Mouse (Mus musculus): Measurements from ENCODE around the gene Fcer1g.

Gene Fcer1g

GRCm38 (mm10) chr1:171265971-171266744 lies 32.0 kb upstream of the Fcer1g start:
- WGBS: 55% methylated on average over 4 of the region's 4 CpGs

DNA sequence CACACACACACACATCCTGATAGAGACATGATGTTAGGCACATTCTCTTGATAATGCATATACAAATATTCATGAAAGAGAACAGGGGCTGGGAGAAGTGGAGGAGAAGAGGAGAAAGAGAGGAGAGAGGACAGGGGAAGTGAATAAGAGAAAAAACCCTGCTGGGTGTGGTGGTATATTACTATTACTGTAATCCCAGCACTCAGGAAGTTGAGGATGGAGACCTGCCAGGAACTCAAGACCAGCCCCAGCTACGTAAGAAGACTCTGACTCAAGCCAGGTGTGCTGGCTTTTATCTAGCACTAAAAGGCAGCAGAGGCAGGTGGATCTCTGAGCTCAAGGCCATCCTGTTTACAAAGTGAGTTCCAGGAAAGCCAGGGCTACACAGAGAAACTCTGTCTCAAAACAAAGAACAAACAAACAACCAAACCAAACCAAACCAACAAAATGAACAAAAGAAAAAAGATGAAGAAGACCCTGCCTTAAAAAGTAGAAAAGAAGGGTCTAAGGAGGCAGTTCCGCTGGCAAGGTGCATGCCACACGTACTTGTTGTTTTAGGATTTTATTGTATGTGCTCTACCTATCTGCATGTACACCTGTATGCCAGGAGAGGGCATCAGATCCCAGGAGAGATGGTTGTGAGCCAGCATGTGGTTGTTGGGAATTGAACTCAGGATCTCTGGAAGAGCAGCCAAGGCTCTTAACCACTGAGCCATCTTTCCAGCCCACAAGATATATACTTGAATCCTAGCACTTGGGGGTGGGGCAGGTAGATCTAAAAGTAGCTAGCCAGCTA lies 29.7 kb upstream of the Fcer1g start:
- WGBS: 66% methylated on average over 3 of the region's 3 CpGs

GRCm38 (mm10) chr1:171263185-171263611 lies 29.0 kb upstream of the Fcer1g start:
- WGBS: 0% methylated on average over 2 of the region's 2 CpGs

GRCm38 (mm10) chr1:171262594-171263130 lies 28.5 kb upstream of the Fcer1g start:
- WGBS: 2% methylated on average over 8 of the region's 8 CpGs

DNA sequence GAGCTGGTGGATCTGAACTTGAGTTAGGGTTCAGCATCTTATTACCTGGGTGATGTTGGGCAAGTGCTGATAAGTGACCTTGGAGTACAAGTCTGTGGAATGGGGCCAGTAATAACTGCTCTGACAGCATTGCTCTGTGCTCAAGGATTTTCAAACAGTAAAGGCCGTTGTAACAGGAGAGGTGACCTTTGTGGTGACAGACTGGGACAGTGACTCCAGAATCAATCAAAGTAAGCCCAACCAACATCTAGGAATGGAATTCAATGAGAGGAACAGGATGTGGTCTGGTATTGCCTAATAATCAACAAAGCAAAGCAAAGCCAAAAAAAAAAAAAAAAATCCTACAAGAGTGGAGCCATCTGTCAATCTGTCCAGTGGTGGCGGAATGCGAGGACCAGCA lies 26.2 kb upstream of the Fcer1g start:
- 81% methylated on average over 3 of the region's 3 CpGs for WGBS

DNA sequence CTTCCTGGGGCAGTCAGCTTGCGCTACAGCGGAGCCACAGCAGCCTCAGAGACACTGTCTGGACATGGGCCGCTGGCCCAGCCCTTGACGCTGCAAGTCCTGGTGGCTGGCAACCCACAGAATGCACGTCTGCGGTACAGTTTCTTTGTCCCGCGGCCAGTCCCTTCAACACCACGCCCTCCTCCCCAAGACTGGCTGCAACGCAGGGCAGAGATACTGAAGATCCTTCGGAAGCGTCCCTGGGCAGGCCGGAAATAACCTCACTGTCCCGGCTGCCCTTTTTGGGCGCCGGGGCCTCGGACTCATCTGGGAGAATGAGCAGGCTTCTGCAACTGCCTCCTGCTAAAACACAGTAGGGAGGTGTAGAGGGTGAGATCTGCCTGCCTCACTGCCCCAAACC lies 24.8 kb upstream of the Fcer1g start:
- 88% methylated on average over 17 of the region's 17 CpGs for WGBS

DNA sequence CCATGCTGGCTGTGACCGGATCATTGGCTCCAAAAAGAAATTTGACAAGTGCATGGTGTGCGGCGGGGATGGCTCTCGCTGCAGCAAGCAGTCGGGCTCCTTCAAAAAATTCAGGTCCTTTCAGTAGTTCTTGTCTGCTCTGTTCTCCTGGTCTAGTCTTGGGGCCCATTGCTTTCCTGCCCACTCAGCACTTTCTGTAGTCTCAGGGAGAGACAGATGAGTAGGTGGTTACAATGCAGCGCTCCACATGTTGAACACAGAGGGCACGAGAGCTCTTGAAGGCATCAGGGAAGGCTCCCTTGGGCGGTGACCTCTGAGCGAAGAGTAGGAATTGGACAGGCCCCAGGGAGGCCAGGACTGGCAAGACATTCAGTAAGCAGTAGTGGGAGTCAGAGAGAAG lies 23.6 kb upstream of the Fcer1g start:
- WGBS: 79% methylated on average over 9 of the region's 9 CpGs

DNA sequence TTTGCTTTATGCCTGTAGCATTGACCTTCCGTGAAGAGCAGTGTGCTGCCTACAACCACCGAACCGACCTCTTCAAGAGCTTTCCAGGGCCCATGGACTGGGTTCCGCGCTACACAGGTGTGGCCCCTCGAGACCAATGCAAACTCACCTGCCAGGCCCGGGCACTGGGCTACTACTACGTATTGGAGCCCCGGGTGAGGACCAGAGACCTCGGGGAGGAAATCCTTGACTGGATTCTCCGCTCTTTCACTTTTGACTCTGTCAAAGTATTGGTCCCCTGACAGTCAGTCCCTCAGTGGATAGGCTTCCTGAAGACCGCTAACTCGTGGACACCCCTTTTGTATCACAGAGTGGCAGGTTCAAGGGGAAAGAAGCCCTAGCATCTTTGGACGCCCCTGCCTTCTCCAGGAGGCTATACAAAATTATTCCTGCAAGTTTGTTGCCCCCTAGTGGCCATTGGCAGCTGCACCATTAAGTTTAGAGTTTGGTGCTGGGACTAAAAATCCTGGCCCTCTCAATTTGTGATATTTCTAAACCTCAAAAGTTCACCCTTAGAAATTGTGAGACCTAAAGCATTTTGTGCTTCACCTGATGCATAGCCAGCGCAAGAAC lies 22.9 kb upstream of the Fcer1g start:
- 64% methylated on average over 15 of the region's 15 CpGs for WGBS

GRCm38 (mm10) chr1:171256095-171256818 lies 22.1 kb upstream of the Fcer1g start:
- WGBS: 88% methylated on average over 24 of the region's 24 CpGs

DNA sequence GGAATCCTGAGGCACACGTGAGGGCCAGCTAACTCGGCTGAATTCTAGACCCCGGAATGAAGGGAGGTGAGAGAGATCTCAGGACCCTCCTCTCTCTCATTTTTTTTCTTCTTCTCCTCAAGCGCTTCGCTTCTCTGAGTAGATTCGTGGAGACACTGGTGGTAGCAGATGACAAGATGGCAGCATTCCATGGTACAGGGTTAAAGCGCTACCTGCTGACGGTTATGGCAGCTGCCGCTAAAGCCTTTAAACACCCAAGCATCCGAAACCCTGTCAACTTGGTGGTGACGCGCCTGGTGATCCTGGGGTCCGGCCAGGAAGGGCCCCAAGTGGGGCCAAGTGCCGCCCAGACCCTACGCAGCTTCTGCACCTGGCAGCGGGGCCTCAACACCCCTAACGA lies 18.2 kb upstream of the Fcer1g start:
- WGBS: 64% methylated on average over 17 of the region's 17 CpGs

DNA sequence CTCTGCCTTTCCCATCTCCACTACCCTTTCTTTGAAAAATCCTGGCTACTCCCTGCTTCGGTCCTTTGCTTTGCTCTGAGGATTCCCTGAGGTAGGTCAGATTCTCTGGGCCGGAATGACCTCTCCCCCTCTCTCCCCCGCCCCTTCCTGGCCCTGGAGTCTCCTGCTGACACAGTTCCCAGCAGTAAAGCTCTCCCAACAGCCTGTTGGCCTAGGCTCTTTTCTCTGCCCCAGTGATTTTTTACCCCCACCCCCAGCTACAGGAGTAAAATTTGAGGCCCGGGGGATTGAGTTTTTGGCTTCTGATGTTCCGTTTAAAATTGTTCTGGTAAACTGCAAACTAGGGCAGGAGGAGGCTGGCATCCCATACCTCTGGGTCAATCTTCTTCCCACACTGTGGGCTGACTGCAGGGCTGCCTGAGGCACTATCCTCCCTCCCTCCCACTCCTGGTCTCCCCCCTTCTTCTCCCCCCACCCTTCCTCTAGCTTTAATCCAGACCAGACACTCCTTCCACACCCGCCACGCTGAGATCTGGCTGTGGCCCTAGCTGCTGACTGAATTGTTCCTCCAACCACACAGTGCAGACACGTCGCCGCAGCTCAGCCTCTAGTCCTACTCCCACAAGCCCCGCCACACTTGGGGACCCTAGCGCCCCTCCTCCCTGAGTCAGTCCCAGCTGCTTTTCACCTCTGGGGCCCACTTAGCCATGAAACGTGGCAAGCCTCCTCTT lies 17.6 kb upstream of the Fcer1g start:
- WGBS: 18% methylated on average over 13 of the region's 13 CpGs

DNA sequence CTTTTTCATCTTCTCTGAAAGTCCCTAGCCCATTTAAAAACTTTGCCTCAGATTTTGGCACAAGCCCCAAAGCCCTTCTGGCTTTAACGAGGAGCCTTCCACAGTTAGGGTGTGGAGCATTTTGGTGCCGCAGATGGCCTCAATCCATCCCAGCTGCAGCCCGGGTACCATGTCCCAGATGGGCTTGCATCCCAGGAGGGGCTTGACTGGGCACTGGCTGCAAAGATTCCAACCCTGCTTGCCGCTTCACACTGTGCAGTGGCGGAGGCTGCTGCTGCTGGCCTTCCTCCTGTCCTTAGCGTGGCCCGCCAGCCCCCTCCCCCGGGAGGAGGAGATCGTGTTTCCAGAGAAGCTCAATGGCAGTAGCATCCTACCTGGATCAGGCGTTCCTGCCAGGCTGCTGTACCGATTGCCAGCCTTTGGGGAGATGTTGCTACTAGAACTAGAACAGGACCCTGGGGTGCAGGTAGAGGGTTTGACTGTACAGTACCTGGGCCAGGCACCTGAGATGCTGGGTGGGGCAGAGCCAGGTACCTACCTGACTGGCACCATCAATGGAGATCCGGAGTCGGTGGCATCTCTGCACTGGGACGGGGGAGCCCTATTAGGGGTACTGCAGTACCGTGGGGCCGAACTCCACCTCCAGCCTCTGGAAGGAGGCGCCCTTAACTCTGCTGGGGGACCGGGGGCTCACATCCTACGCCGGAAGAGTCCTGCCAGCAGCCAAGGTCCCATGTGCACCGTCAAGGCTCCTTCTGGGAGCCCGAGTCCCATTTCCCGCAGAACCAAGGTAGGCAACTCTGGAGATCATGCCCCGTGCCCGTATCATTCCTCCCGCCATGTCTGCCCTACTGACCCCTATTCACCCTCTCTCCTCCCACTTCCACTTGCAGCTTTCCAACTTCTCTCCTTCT lies 16.8 kb upstream of the Fcer1g start, which contains the start of gene Ndufs2:
Gene Ndufs2, minus strand, starts transcription at position 709 of the 914 bp plus-strand sequence.
- 21% methylated on average over 26 of the region's 26 CpGs for WGBS

DNA sequence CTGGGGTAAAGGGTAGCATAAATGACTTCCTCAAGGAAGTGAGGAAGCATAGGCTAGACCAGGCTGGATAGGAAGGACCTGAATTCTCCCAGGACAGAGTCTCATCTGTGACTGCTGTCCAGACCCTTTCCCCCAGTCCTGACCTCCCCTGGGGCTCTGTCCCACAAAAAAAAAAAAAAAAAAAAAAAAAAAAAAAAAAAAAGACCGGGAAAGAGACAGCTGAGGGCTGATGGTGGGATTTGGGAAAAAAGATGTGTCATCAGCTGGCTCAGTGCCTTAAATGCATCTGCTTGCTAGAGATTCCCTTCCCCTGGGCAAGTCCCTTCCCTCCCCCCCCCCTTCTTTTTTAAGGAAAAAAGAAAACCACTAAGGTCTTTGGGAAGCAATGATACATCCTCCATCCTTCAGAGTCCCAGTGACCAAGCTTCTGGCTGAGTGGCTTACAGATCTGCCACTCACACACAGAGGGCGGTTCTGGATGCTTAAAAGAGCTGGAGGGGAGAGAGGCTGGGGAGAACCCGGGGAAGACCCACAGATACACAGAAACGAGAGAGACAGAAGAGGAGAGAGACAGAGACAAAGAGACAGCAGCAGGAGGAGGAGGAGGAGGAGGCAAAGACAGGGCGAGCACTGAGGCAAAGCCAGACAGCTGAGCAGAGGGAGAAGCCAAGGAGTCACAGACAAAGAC lies 15.9 kb upstream of the Fcer1g start, which contains the start of gene Adamts4:
Gene Adamts4, plus strand, starts transcription at position 509 of the 688 bp plus-strand sequence.
- 0% methylated on average over 5 of the region's 5 CpGs for WGBS

DNA sequence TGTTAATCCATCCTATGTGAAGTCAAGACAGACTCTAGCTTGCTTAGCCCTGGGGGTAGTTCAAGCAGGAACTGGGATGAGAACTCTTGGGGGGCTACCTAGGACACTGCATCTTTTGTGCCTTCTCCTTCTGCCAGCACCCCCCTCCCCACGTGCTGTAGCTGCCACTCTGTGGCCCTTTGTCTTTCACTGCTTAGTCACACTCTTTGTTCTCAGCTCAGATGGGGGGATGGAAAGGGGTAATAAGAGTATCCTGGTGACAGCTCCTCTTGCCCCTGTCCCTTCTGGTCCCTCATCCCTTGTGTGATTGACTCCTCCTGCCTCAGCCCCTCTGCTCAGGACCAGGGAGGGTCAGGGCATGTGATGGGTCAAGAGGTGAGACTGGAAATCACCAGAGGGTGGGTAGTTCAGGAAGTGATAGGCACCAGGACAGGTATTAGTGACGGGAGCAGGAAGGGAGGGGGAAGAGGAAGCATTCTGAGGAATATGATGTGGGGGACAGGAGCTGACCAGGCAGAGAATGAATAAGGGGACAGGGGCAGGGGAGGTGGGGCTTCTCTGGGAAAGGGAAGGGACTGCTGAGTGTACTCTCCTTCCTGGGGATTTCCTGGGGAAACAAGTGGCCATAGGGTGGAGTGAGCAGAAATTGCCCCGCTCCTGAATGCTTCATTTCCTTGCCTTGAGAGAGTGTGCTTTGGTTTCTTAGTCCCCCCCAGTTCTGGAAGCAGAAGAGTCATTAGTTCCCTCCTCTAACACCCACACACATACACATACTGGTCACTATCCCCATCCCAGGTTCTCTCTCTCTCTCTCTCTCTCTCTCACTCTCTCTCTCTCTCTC lies 14.4 kb upstream of the Fcer1g start:
- WGBS: 43% methylated on average over 3 of the region's 3 CpGs

DNA sequence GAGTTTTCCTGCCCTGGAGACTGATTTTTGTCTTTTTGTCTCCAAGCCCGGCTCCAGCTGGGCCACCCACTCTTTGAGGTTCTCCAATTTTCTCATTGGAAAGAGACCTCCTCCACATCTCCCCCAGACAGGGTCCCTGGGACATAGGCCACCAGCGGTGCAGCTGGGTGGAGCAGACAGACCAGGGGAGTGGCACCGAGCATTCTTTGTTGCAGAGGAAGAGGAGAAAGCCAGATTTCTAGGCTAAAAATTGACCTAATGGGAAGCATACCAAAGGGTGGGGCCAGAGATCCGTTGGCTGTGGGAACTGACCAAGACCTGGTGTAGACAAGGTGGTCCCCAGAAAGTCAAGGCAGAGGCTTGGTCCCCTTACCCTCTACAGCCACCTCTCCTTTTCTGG lies 13.8 kb upstream of the Fcer1g start:
- 22% methylated on average over 4 of the region's 4 CpGs for WGBS

- 12% methylated on average over 13 of the region's 13 CpGs for WGBS
These were observed 13.3 kb upstream of the Fcer1g start for GRCm38 (mm10) chr1:171247453-171247841.

DNA sequence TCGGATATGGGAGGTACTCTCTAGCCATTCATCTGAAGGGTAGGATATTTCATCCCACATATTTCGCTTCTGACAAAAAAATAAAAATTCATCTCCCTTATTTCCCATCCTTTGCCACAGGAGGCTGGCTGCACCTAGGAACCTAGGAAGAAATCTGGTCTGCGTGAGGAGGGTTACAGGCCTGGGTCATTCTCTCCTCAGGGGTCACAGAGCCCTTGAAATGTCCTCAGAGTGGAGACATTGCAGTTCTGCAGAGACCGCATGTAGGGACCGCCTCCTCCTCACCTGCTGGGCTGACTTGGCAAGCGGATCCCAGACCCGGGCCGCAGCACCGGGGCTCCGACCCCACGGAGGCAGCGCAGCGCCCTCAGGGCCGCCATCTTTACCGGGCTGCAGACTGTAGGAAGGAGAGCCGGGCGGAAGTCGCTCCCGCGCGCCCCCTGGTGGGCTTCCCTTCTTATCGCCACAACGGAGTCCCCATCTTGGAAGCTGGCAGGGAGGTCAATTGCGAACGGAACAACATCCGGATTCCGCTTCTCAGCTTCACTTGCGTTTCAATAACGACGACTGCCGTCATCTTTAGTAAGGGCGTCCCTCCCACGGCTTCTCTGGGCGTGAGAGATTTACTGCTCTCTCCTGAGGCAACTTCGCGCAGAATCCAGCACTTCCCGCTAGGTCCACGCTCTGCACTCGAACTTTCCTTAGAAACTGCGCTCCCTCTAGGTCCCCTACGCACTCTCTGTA lies 12.7 kb upstream of the Fcer1g start:
- WGBS: under 1% methylated on average over 41 of the region's 41 CpGs
